Mouse (Mus musculus): ENCODE measurements around the gene Xbp1. TPM values are rescaled to one million over a fixed set of nuclear protein-coding genes. Genes with fewer than 3 reads are reported as not detected.
"Not testable (repeated sequence)": the region's sequence is repeated elsewhere in the genome, so short reads cannot be mapped to it uniquely, and the experiment has no call there.

The Xbp1 gene
- total RNA-seq, 2 experiments from 2014 or later, result 88.6 to 102 TPM

GRCm38 (mm10) chr11:5499961-5500644 is 20.4 kb upstream of the Xbp1 start:
- no peak for DNase-seq (ENCODE audit: low spot score in 2 of 2)
- intact Hi-C loops (cut with DNase I), result no loop called here

GRCm38 (mm10) chr11:5500903-5501741 is 19.3 kb upstream of the Xbp1 start:
- intact Hi-C loops (cut with DNase I), result no loop called here
- no peak for DNase-seq (ENCODE audit: low spot score in 2 of 2)

GRCm38 (mm10) chr11:5502351-5503051 is 18.0 kb upstream of the Xbp1 start:
- intact Hi-C loops (cut with DNase I), result no loop called here
- no peak for DNase-seq (ENCODE audit: low spot score in 2 of 2)

GRCm38 (mm10) chr11:5505856-5506575 is 14.4 kb upstream of the Xbp1 start:
- no peak for DNase-seq (ENCODE audit: low spot score in 2 of 2)
- intact Hi-C loops (cut with DNase I), result no loop called here

GRCm38 (mm10) chr11:5509215-5510098 is 11.0 kb upstream of the Xbp1 start:
- intact Hi-C loops (cut with DNase I), result no loop called here
- DNase-seq (ENCODE audit: low spot score in 2 of 2), result no peak

GRCm38 (mm10) chr11:5510099-5510391 is 10.4 kb upstream of the Xbp1 start:
- intact Hi-C loops (cut with DNase I), result no loop called here
- DNase-seq (ENCODE audit: low spot score in 2 of 2), result no peak

GRCm38 (mm10) chr11:5510686-5511085 is 9.8 kb upstream of the Xbp1 start:
- DNase-seq (ENCODE audit: low spot score in 2 of 2); intact Hi-C loops (cut with DNase I): not testable (repeated sequence)

GRCm38 (mm10) chr11:5512099-5512725 is 8.2 kb upstream of the Xbp1 start:
- DNase-seq (ENCODE audit: low spot score in 2 of 2), result no peak
- intact Hi-C loops (cut with DNase I), result no loop called here

- intact Hi-C loops (cut with DNase I), result no loop called here
- no peak for DNase-seq (ENCODE audit: low spot score in 2 of 2)
These were observed 7.5 kb upstream of the Xbp1 start for GRCm38 (mm10) chr11:5512961-5513360.

- intact Hi-C loops (cut with DNase I), result no loop called here
- DNase-seq (ENCODE audit: low spot score in 2 of 2), result no peak
These were observed 6.4 kb upstream of the Xbp1 start for GRCm38 (mm10) chr11:5514091-5514490.

GRCm38 (mm10) chr11:5515196-5515595 is 5.3 kb upstream of the Xbp1 start:
- DNase-seq (ENCODE audit: low spot score in 2 of 2), result no peak
- intact Hi-C loops (cut with DNase I), result no loop called here

- DNase-seq (ENCODE audit: low spot score in 2 of 2), result no peak
- intact Hi-C loops (cut with DNase I), result no loop called here
These were observed 4.8 kb upstream of the Xbp1 start for GRCm38 (mm10) chr11:5515655-5516054.

- DNase-seq (ENCODE audit: low spot score in 2 of 2), result no peak
- intact Hi-C loops (cut with DNase I), result no loop called here
These were observed 4.3 kb upstream of the Xbp1 start for GRCm38 (mm10) chr11:5516151-5516550.

GRCm38 (mm10) chr11:5516617-5517016 is 3.8 kb upstream of the Xbp1 start:
- intact Hi-C loops (cut with DNase I), result no loop called here
- DNase-seq (ENCODE audit: low spot score in 2 of 2), result no peak

- intact Hi-C loops (cut with DNase I), result no loop called here
- DNase-seq (ENCODE audit: low spot score in 2 of 2), result no peak
These were observed 3.1 kb upstream of the Xbp1 start for GRCm38 (mm10) chr11:5517346-5517745.

GRCm38 (mm10) chr11:5519681-5520080 is 778 bp upstream of the Xbp1 start:
- intact Hi-C loops (cut with DNase I), result loop anchor here (2.0 kb wide), 2 partner anchors 23 to 35 kb away; partner anchors contain the start of gene Ccdc117
- DNase-seq (ENCODE audit: low spot score in 2 of 2), result no peak

- DNase-seq (ENCODE audit: low spot score in 2 of 2), result no peak
- intact Hi-C loops (cut with DNase I), result loop anchor here (2.0 kb wide), 2 partner anchors 22 to 36 kb away; partner anchors contain the start of gene Ccdc117
These were observed 732 bp downstream of the Xbp1 start for GRCm38 (mm10) chr11:5521266-5521515.

GRCm38 (mm10) chr11:5521516-5522291 is 1.2 kb downstream of the Xbp1 start:
- intact Hi-C loops (cut with DNase I), result loop anchor here (2.0 kb wide), 2 partner anchors 21 to 37 kb away; partner anchors contain the start of gene Ccdc117
- DNase-seq (ENCODE audit: low spot score in 2 of 2), result peak; percentile 78 to 86
